Mouse (Mus musculus) liver, embryonic 14.5 days (tissue): ENCODE results near the gene Bbs7. TPM values are rescaled to one million over a fixed set of nuclear protein-coding genes. Genes with fewer than 3 reads are reported as not detected.
A peak's percentile ranks its signal among the peaks of the same experiment; 100 is the strongest.

Experiments
- ATAC-seq: fragments of 200-750 bp; cut with Nextera tagmentation; 2 replicates; pipeline ENCODE4 v1.8.0; 2017; ENCODE audit warnings: moderate number of reproducible peaks, mild to moderate bottlenecking, moderate library complexity; ENCODE audit not compliant: insufficient read depth
- DNase-seq, 3 experiments: peaks; one replicate each; pipeline ENCODE4 v3.0.0-alpha.2; 2012 to 2013; ENCODE audit warnings: low read depth in 3 of 3, low spot score in 3 of 3
- H3K27ac ChIP-seq: fragments of 300-500 bp; sonication (generic); 2 replicates; pipeline ENCODE4 v1.5.1; 2014; ENCODE audit warnings: moderate library complexity, mild to moderate bottlenecking, control low read depth, inconsistent platforms
- H3K27me3 ChIP-seq: fragments of 300-500 bp; sonication (generic); 2 replicates; pipeline ENCODE4 v1.6.1; 2014; ENCODE audit warnings: mild to moderate bottlenecking, low read length, moderate library complexity; ENCODE audit not compliant: control insufficient read depth, insufficient read depth
- H3K36me3 ChIP-seq: fragments of 300-500 bp; sonication (generic); replicated peaks from 2 replicates; pipeline ENCODE4 v1.6.1; 2014; ENCODE audit warnings: low read depth; ENCODE audit not compliant: control insufficient read depth, insufficient read depth
- H3K4me1 ChIP-seq, 2 experiments: fragments of 200-500 bp in 1 of 2; fragments of 300-500 bp in 1 of 2; sonication (generic) in 1 of 2; replicated peaks; 2 replicates each; pipeline ENCODE4 v1.6.1; 2012 to 2014; ENCODE audit warnings: antibody characterized with exemption in 1 of 2, inconsistent platforms in 1 of 2, low read length in 1 of 2; ENCODE audit not compliant: control insufficient read depth in 2 of 2, insufficient read depth in 2 of 2
- H3K4me2 ChIP-seq: fragments of 300-500 bp; sonication (generic); 2 replicates; pipeline ENCODE4 v1.6.1; 2014; ENCODE audit warnings: low read depth, mild to moderate bottlenecking, control low read depth, moderate library complexity
- H3K4me3 ChIP-seq, 2 experiments: fragments of 200-500 bp in 1 of 2; fragments of 300-500 bp in 1 of 2; sonication (generic) in 1 of 2; 2 replicates each; pipeline ENCODE4 v1.5.1; 2012 to 2014; ENCODE audit warnings: low read depth in 2 of 2, low read length in 2 of 2, mild to moderate bottlenecking in 2 of 2, control low read depth in 1 of 2, inconsistent platforms in 1 of 2, moderate library complexity in 1 of 2; ENCODE audit not compliant: insufficient read depth in 1 of 2
- H3K9ac ChIP-seq: fragments of 300-500 bp; sonication (generic); replicated peaks from 2 replicates; pipeline ENCODE4 v1.6.1; 2014; ENCODE audit warnings: mild to moderate bottlenecking, control low read depth, moderate library complexity
- H3K9me3 ChIP-seq: fragments of 300-500 bp; sonication (generic); 2 replicates; pipeline ENCODE4 v1.6.1; 2016; ENCODE audit warnings: low read length, mixed read lengths; ENCODE audit not compliant: control insufficient read depth
- CTCF ChIP-seq: IDR thresholded peaks from 2 replicates; pipeline ENCODE4 v1.5.1; 2016; ENCODE audit warnings: antibody characterized with exemption, low read depth, control low read depth
- EP300 ChIP-seq: IDR thresholded peaks from 2 replicates; pipeline ENCODE4 v1.6.1; 2016; ENCODE audit warnings: antibody characterized with exemption, low read depth
- WGBS: fragments of 180-500 bp; shearing (Covaris S2); extraction: QIAGEN DNeasy Blood & Tissue Kit; methylation state at CpG from one replicate; pipeline ENCODE4 v1.1.7; 2014; ENCODE audit not compliant: insufficient replicate concordance; 5-methylcytosine and 5-hydroxymethylcytosine counted together
- polyA plus RNA-seq, 2 experiments: library from polyadenylated mRNA; depleted of rRNA in 1 of 2; stranded (reverse) in 1 of 2; unstranded in 1 of 2; fragments of >200 nt; fragmentation: Nextera tagmentation in 1 of 2; extraction: Ambion mirVana in 1 of 2; gene quantifications; 2 replicates each; pipeline versions ENCODE4 v1.2.1 to v1.2.3; 2012 to 2014

The Bbs7 gene
- polyA plus RNA-seq, 2 experiments = 5.5 to 11.9 TPM

- peak overlapping the region; percentile 45 for H3K4me2 ChIP-seq
- no peaks in the 10 kb centered on the region for H3K9me3 ChIP-seq
- H3K9ac ChIP-seq = no peak overlapping the region
- H3K4me3 ChIP-seq = peak overlapping the region; percentile 17 to 51
- no peaks in the 10 kb centered on the region for H3K36me3 ChIP-seq
- WGBS = 6% methylated on average over 18 of the region's 18 CpGs
- H3K4me1 ChIP-seq = peaks cover 0 to 7% of the 10 kb centered on the region in 2 experiments; a peak in 1 of 4 replicates
- no peak overlapping the region for H3K27ac ChIP-seq
- ATAC-seq (no peak), DNase-seq (no peak)
- no peaks in the 10 kb centered on the region for H3K27me3 ChIP-seq
- TF ChIP-seq CTCF = no peak
- TF ChIP-seq EP300 = no peak
Measured at GRCm38 (mm10) chr3:36531979-36532542, 81.2 kb downstream of the Bbs7 start.

- Histone ChIP-seq H3K27ac (no peak overlapping the region), H3K36me3 (no peaks in the 10 kb centered on the region), H3K4me2 (no peak overlapping the region), H3K9me3 (no peaks in the 10 kb centered on the region), H3K27me3 (no peaks in the 10 kb centered on the region), H3K4me3 (no peak overlapping the region), H3K4me1 (peaks cover 0 to 7% of the 10 kb centered on the region in 2 experiments; a peak in 1 of 4 replicates), H3K9ac (no peak overlapping the region)
- ATAC-seq (no peak), DNase-seq (no peak)
- TF ChIP-seq EP300 (no peak), CTCF (no peak)
- WGBS = 51% methylated on average over 2 of the region's 2 CpGs
Measured at GRCm38 (mm10) chr3:36531242-36531641, 82.0 kb downstream of the Bbs7 start.

GRCm38 (mm10) chr3:36530781-36531180, 82.5 kb downstream of the Bbs7 start:
- Histone ChIP-seq H3K36me3 (no peaks in the 10 kb centered on the region), H3K4me1 (peaks cover 0 to 7% of the 10 kb centered on the region in 2 experiments; a peak in 1 of 4 replicates), H3K27me3 (no peaks in the 10 kb centered on the region), H3K9me3 (no peaks in the 10 kb centered on the region), H3K9ac (no peak overlapping the region), H3K4me2 (no peak overlapping the region), H3K27ac (no peak overlapping the region), H3K4me3 (no peak overlapping the region)
- DNase-seq = no peak
- 61% methylated on average over 5 of the region's 5 CpGs for WGBS
- no peak for ATAC-seq
- no peak for TF ChIP-seq CTCF
- TF ChIP-seq EP300 = no peak

GRCm38 (mm10) chr3:36530345-36530744, 82.9 kb downstream of the Bbs7 start:
- 54% methylated on average over 6 of the region's 6 CpGs for WGBS
- H3K9me3 ChIP-seq = no peaks in the 10 kb centered on the region
- TF ChIP-seq EP300 (no peak), CTCF (no peak)
- H3K27me3 ChIP-seq = no peaks in the 10 kb centered on the region
- ATAC-seq = no peak
- H3K4me3 ChIP-seq = no peak overlapping the region
- H3K9ac ChIP-seq = no peak overlapping the region
- H3K4me2 ChIP-seq = no peak overlapping the region
- DNase-seq = no peak
- no peak overlapping the region for H3K27ac ChIP-seq
- H3K36me3 ChIP-seq = no peaks in the 10 kb centered on the region
- peaks cover 0 to 7% of the 10 kb centered on the region in 2 experiments; a peak in 1 of 4 replicates for H3K4me1 ChIP-seq

GRCm38 (mm10) chr3:36524466-36524865, 88.8 kb downstream of the Bbs7 start:
- H3K36me3 ChIP-seq = no peaks in the 10 kb centered on the region
- H3K4me2 ChIP-seq = no peak overlapping the region
- H3K9ac ChIP-seq = no peak overlapping the region
- no peaks in the 10 kb centered on the region for H3K9me3 ChIP-seq
- no peaks in the 10 kb centered on the region for H3K4me1 ChIP-seq
- peaks cover 16% of the 10 kb centered on the region for H3K27me3 ChIP-seq
- no peak overlapping the region for H3K27ac ChIP-seq
- no peak overlapping the region for H3K4me3 ChIP-seq
- WGBS = 52% methylated on average over 3 of the region's 3 CpGs
- TF ChIP-seq EP300 (no peak), CTCF (no peak)
- DNase-seq (no peak), ATAC-seq (no peak)

Other genes with a start within 250 kb of the Bbs7 start
- 39.6 and 49.9 TPM in 2 replicates for gene Anxa5, start 137.6 kb downstream of the Bbs7 start, polyA plus RNA-seq (2012; rRNA removed)
- gene Anxa5, start 137.6 kb downstream of the Bbs7 start, polyA plus RNA-seq (2014; fragmentation: Nextera tagmentation; extraction: Ambion mirVana) = 51.9 and 57.5 TPM in 2 replicates
- gene 1810062G17Rik, start 137.5 kb downstream of the Bbs7 start, polyA plus RNA-seq (2012; rRNA removed) = 0.43 and 0.77 TPM in 2 replicates
- 1.1 and 1.2 TPM in 2 replicates for gene 1810062G17Rik, start 137.5 kb downstream of the Bbs7 start, polyA plus RNA-seq (2014; fragmentation: Nextera tagmentation; extraction: Ambion mirVana)
- 0.01 TPM in 1 of 2 replicates, not detected in the other for gene Gm11549, start 91.7 kb downstream of the Bbs7 start, polyA plus RNA-seq (2012; rRNA removed)
- gene Gm11549, start 91.7 kb downstream of the Bbs7 start, polyA plus RNA-seq (2014; fragmentation: Nextera tagmentation; extraction: Ambion mirVana) = not detected in 2 replicates
- 12.6 and 25.1 TPM in 2 replicates for gene Exosc9, start 60.9 kb downstream of the Bbs7 start, polyA plus RNA-seq (2012; rRNA removed)
- gene Exosc9, start 60.9 kb downstream of the Bbs7 start, polyA plus RNA-seq (2014; fragmentation: Nextera tagmentation; extraction: Ambion mirVana) = 36.6 and 37.6 TPM in 2 replicates
- gene Ccna2, start 41.3 kb downstream of the Bbs7 start, polyA plus RNA-seq (2012; rRNA removed) = 107 and 155 TPM in 2 replicates
- 295 and 336 TPM in 2 replicates for gene Ccna2, start 41.3 kb downstream of the Bbs7 start, polyA plus RNA-seq (2014; fragmentation: Nextera tagmentation; extraction: Ambion mirVana)
- 0.16 and 0.23 TPM in 2 replicates for gene Trpc3, start 76.7 kb upstream of the Bbs7 start, polyA plus RNA-seq (2012; rRNA removed)
- gene Trpc3, start 76.7 kb upstream of the Bbs7 start, polyA plus RNA-seq (2014; fragmentation: Nextera tagmentation; extraction: Ambion mirVana) = 0.15 and 0.35 TPM in 2 replicates
- gene 4932438A13Rik, start 249.6 kb upstream of the Bbs7 start, polyA plus RNA-seq (2012; rRNA removed) = 3.9 and 5.7 TPM in 2 replicates
- 14.6 and 15.0 TPM in 2 replicates for gene 4932438A13Rik, start 249.6 kb upstream of the Bbs7 start, polyA plus RNA-seq (2014; fragmentation: Nextera tagmentation; extraction: Ambion mirVana)